Mouse (Mus musculus) bone marrow macrophage, adult 2 months (primary cell): ENCODE measurements at regions not wholly inside any gene's neighbourhood (a gene's known extent, or its start where the extent isn't known, plus 50 kb on each side); places are given as distances from the start of the nearest gene placed in this dataset.

ENCODE experiments used
- CTCF ChIP-seq: IDR thresholded peaks from 2 replicates; pipeline ENCODE4 v1.5.1; 2012; ENCODE audit warnings: low read depth, mild to moderate bottlenecking, low read length, moderate library complexity
- POLR2A ChIP-seq: IDR thresholded peaks from 2 replicates; pipeline ENCODE4 v1.6.1; 2012; ENCODE audit warnings: mild to moderate bottlenecking, low read depth, low read length, borderline replicate concordance

GRCm38 (mm10) chr15:7522902-7523786 is 124.9 kb upstream of the Egflam start:
- no peak for TF ChIP-seq CTCF
- TF ChIP-seq POLR2A, result no peak
